Mouse (Mus musculus) ZHBTc4 (cell line): ENCODE measurements around the gene Plcl1.

Experiments used
- DNase-seq: peaks from one replicate; pipeline ENCODE4 v3.0.0-alpha.2; 2011; ENCODE audit warnings: low read depth, low spot score

The Plcl1 gene

GRCm38 (mm10) chr1:55702106-55702505 lies 296.4 kb downstream of the Plcl1 start:
- no peak for DNase-seq

DNA sequence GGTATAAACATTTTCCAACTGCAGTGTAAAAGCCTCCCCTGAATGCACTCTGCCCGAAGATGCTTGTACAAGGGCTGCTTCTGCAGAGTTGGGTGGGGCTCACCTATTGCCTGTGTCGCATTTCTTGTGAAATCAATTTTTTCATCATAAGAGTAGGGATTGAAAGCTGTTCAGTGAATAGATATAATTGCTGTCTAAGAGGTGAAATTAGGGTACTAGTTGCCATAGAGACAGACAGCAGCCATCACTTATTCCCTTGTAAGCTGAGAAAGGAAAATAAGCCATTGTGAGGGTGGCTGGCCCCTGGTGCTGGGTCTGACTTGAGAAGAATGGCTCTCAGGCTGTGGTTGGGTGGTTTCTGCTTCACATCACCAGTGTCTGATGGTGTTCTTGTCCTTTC lies 299.0 kb downstream of the Plcl1 start:
- DNase-seq = no peak

DNA sequence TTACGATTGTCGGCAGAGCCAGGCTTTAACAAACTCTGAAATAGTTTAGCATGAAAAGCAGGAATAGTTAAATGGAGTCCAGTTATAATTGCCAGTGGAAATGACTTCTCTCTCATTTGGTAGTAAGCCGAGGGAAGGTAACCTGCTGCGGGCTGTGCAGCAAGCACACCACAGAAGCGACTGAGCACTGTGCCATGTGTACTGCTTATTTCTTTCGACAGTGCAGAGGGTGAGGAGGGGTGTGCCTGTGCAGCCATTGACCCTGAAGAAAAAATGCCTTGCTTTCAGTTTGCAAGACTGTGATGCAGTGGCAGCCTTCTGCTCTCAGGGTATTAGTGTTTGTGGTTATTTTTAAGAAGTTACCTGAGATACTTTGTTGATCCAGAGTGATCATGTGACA lies 299.5 kb downstream of the Plcl1 start:
- DNase-seq = no peak

GRCm38 (mm10) chr1:55705756-55706155 lies 300.0 kb downstream of the Plcl1 start:
- no peak for DNase-seq

- DNase-seq = no peak
Measured at GRCm38 (mm10) chr1:55706933-55707332, 301.2 kb downstream of the Plcl1 start.

GRCm38 (mm10) chr1:55717283-55717803 lies 311.6 kb downstream of the Plcl1 start:
- DNase-seq = no peak

- DNase-seq = no peak
Measured at GRCm38 (mm10) chr1:55725428-55725827, 319.7 kb downstream of the Plcl1 start.

GRCm38 (mm10) chr1:55729332-55729731 lies 323.6 kb downstream of the Plcl1 start:
- DNase-seq = no peak

GRCm38 (mm10) chr1:55732951-55733350 lies 327.2 kb downstream of the Plcl1 start:
- no peak for DNase-seq

DNA sequence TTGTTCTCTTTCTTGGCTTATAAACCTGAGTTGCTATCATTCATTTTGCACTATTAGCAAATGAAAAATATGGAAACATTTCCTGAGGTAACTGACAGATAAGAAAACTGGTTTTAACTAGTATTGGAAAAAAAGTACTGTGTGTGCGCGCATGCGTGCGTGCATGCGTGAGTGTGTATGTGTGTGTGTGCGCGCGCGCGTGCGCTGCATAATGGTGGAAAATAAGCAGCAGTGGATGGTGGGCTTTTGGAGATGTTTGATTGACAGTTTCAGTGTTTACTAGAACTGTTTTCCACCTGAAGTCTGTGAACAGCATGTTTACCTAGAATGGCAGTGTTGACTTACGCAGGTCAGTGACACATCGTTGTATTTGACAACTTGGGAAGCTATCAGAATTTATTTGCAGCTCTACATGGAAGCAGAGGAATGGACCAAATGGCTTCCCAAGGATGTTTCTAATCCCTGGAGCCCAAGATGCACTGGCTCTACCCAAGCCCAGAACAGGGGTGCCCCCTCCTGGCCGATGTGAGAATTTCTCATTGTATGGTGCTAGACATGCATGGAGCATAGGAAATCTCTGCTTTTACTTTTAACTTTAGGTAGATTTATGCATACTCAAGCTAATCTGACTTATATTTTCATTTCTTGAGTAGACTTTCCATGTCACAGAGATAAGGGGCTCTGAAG lies 330.5 kb downstream of the Plcl1 start:
- peak; percentile 81 for DNase-seq

DNA sequence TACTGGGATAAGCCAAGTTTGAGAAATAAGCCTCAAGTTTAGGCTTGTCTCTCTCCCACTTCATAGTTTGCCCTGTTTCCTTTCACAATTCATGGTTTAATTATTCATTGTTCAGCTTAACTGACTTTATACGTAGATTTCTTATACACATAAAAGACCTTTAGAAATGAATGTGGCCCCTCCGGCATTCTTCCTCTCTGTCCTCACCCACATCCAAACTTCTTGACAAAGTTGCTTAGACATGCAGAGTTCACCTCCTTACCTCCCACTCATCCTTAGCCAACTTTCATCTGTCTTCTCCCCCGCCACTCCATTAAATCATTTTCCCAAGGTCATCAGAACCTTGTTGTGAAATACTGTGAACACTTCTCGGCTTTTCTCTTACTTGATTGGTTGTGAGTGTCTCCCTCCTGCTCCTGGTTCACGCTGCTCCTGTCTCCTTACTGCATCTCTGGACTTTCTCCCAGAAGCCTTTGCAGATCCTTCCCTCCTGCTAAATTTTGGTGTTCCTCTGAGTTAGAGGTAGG lies 331.1 kb downstream of the Plcl1 start:
- no peak for DNase-seq

GRCm38 (mm10) chr1:55738746-55739365 lies 333.1 kb downstream of the Plcl1 start:
- DNase-seq = peak; percentile 5

DNA sequence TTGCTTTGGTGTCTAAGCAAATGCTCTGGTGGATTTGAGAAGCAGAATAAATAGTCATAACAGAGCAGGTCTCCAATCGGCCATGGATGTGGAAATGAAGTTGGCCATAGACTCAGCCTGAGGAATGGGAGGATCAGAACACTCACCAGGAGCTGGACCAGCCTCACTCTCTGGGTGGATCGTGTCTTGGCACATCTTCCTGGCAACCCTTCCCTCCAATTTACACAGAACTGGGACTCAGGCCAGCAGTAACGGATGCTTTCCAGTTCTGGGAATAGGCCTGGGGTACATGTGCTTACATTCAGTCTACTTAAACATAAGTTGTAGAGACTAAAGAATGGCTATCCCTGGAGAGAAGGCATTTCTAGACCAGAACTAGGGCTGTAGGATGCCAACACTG lies 336.2 kb downstream of the Plcl1 start:
- no peak for DNase-seq

- DNase-seq = no peak
Measured at GRCm38 (mm10) chr1:55748516-55748915, 342.8 kb downstream of the Plcl1 start.

- DNase-seq = no peak
Measured at GRCm38 (mm10) chr1:55749770-55750169, 344.0 kb downstream of the Plcl1 start.

DNA sequence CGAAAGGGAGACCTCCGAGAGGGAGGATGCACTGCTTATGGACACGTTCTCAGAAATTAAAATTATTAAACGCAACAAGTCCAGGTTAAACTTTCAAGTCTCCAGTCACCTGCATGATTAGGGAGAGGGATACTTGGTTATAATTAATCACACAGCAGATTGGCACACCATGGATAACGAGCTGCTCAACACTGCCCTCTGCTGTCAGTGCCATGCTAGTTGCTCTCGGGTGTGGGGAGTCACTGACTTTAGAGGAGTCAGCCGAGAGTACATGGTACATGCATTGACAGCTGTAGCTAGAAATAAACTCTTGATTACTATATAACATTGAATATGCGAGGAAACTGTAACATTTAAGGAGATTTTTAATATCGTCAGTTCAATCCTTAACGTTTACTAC lies 350.0 kb downstream of the Plcl1 start:
- peak; percentile 46 for DNase-seq

DNA sequence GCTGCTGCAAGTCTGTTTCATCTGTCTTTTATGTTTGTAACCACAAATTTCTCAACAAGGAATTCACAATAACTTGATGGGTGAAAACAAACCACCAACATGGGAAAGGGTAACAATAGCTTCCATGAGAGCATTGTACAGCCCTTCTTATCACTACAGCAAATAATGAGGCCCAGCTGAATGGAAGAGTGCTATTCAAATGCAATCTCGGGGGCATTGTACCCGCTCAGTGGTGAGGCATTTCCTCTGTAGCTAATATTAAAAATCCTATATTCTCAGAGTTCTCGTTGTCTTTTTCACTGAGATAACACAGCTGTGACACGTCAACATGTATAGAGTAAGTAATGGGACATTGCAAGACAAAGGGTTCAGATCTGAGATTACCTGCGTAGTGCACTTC lies 356.6 kb downstream of the Plcl1 start:
- no peak for DNase-seq

DNA sequence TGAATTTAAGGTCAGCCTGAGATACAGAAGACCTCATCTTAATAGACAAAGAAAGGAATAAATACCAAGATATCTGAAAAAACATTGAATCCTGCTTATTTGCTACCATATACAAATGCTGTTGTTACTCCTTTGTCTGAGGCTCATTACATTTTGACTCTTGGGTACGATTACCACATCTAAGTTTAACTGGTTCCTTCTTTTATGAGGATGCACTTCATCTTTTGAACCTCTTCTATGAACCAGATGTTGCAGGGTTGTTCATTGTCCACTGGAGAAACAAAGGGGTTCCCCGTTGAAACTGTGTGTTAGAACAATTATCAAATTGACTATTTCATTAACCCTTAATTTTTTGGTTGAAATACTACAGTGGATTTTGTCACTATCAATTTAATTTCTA lies 357.4 kb downstream of the Plcl1 start:
- DNase-seq = no peak

- no peak for DNase-seq
Measured at GRCm38 (mm10) chr1:55766743-55767142, 361.0 kb downstream of the Plcl1 start.

- no peak for DNase-seq
Measured at GRCm38 (mm10) chr1:55770072-55770785, 364.5 kb downstream of the Plcl1 start.

- peak; percentile 1 for DNase-seq
Measured at GRCm38 (mm10) chr1:55792817-55793216, 387.1 kb downstream of the Plcl1 start.
